Mouse (Mus musculus) cerebellum, postnatal 25 days (tissue): ENCODE measurements around the gene Fam3b.

ENCODE experiments used
- DNase-seq, 2 experiments: peaks; one replicate each; pipeline ENCODE4 v3.0.0; 2021; ENCODE audit warnings: mixed read lengths in 2 of 2

The Fam3b gene

DNA sequence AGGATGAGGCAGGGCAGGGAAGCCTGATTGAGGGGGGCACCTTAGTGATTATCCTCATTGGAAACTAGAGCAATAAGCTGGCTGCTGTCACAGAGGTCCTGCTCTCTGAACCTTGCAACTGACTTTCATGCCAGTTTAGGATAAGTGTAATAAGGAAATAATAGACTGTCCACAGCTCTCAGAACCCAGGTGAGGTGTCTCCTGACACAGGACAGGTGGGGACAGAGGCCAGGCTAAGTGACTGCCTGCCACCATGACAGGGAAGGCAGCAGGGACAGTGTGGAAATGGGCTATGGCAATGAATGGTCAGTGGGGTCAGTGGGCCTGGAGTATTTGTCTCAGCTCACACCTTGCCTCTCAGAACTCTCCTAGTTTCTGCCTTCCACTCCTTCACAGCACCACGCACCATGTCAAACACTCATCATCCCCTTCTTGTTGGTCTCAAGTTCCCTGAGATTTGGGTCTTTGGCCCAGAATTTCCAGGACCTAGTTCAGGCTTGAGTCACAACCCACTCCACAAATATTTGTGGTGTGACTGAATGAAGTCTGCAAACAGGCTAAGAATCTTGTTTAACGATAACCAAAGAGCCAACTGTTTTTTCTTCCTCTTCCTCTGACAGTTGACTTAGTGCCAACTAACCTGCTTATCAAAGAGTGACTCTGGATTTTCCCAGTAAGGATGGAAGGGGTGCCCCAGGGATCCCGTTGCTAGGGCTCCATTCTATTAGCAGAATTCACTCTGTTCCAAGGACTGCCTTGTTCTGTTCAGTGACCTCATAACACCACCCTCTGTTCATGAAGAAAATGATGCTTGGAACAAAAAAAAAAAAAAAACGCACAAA lies at the start of gene Fam3b:
Gene Fam3b (minus strand): TSS at position 718 of the 842 bp plus-strand sequence.
- no peak for DNase-seq

GRCm38 (mm10) chr16:97544340-97544739 lies 29.7 kb upstream of the Fam3b start:
- DNase-seq = no peak

GRCm38 (mm10) chr16:97536859-97537258 lies 22.2 kb upstream of the Fam3b start:
- no peak for DNase-seq

DNA sequence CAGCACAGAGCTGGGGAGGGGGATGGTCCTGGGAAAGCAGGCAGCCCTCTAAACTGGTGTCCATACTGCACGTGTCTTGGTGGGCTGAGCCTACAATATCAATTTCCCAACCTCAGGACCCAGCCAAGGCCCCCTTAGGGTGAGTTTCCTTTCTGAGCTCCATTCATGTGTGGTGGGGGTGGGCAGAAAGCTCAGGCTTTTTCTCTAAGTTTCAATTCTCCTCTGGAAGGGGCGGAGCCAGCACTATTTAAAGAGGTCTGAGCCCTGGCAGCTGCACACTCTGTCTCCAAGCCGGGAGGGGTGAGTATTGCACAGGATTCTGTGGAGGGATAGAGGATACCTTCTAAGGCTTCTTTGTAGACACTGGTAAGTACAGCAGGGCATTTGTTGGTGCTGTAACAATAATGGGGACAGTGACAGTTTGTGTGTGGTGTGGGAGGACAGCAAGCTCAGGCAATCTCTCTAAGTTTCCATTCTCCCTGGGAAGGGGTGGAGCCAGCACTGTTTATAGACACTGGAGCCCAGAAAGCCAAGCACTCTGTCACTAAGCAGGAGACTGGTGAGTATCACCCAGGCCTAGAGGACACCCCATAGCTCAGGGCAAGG lies 21.3 kb upstream of the Fam3b start:
- peak in 1 of 2 experiments; percentile 19 for DNase-seq

DNA sequence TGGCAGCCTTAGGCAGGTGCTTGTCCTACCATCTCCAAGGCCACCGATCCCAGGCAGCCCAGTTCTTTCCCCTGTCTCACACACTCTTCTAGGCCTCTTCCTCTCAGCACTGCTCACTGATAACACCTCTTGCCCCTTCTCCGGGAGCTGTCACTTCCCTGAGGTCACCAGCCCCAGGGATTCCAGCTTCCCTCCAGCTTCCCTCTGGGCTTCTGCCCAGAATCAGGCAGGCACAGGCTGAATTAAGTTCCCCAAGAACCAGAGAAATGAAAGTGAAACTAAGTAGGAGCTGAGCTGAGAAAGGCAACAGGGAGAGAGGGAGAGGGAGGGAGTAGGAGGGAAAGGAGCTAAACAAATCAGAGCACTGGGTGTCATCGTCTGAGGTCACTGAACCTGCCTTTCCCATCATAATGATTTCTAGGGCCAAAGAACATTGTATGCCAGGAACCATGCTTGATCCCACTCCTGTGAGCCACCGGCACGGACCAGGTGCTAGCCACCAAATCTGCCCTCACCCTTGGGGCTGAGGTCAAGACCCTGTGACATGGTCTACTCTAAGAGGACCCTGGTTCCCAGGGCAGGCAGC lies 20.4 kb upstream of the Fam3b start:
- peak; percentile 13 to 15 for DNase-seq

DNA sequence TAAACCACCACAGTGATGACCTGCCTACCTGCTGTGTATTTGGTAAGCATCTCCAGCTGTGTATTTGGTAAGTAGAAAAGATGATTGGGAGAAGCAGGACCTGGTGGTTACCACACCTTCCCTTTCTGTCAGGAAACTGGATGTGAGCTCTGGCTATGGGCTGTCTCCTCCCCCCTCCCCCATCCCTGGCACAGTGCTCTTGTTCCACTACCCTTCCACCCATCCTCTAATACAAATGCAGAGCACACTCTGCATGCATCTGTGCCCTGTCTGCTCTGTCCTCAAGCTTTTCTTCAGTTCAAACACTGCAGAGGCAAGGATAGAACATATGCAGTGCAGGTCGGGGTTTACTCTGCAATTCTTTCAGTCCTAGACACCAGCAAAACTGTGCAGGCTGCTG lies 19.8 kb upstream of the Fam3b start:
- peak in 1 of 2 experiments; percentile 18 for DNase-seq

DNA sequence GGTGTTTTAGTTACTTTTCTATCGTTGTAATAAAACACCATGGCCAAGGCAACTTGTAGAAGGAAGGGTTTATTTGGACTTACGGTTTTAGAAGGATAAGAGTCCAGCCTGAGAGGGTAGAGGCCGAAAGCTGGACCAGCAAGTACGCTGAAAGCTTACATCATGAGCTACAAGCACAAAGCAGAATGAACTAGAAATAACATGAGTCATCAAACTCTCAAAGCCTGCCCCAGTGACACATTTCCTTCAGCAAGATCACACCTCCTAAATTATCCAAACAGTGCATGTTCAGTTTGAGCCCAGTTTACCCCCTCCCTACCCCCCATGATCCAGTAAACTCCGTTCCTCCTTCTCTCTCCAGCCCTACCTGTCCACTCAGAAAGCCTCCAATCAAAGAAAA lies 19.1 kb upstream of the Fam3b start:
- no peak for DNase-seq

DNA sequence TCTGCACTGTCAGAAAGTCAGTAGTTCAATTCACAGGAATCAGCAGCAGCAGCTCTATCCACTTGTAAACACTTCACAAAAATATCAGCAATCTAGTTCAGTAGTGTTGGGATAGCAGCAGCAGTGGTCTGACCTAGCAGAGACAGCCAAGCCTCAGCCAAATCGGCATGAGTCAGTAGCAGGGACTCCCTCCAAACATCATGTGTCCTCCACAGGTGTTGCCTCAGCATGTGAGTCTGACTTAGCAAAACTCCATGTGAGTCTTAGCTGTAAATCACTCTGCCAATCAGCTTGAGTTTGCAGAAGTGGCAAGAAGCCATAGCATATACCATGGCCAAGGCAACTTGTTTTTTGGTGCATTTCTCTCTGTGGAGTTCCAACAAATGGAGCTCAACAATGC lies 18.5 kb upstream of the Fam3b start:
- no peak for DNase-seq

GRCm38 (mm10) chr16:97529241-97529640 lies 14.6 kb upstream of the Fam3b start:
- DNase-seq = no peak

GRCm38 (mm10) chr16:97523024-97523423 lies 8.4 kb upstream of the Fam3b start:
- DNase-seq = peak; percentile 46 to 65

GRCm38 (mm10) chr16:97521983-97522382 lies 7.4 kb upstream of the Fam3b start:
- DNase-seq = no peak

DNA sequence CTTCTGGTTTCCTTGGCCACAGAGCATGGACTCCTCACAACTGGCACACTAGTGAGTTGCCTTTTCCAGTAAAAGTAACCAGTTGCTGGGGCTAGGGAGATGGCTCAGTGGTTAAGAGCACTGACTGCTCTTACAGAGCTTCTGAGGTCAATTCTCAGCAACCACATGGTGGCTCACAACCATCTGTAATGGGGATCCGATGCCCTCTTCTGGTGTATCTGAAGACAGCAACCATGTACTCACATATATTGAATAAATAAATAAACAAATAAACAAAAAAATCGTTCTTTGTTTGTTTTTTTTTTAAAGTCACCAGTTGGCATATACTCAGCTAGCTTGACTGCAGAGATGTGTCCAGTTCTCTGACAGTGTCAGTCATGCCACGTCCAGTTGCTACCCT lies 1.7 kb upstream of the Fam3b start:
- no peak for DNase-seq

DNA sequence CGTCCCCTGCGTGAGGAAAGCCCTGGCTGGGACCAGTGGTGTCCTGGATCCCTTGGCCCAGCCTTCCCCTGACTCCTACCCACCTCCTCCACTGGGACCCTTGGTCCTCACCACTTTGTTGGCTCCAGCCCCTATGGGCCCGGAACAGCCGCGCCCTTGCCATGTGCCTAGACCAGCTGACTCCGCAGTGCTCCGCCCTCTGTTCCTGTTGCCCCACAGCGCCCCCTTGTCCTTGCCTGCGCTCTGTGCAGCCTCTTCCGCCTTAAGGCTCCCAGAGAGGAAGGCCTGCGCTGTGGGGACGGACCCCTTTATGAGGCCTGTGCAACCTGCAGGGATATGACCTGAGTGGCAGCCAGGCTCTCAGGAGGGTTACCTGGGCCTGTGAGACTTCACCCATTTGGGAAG lies 2.3 kb downstream of the Fam3b start:
- no peak for DNase-seq

GRCm38 (mm10) chr16:97511495-97511894 lies 3.1 kb downstream of the Fam3b start:
- no peak for DNase-seq

- DNase-seq = no peak
These were observed 3.8 kb downstream of the Fam3b start for GRCm38 (mm10) chr16:97510849-97511248.

DNA sequence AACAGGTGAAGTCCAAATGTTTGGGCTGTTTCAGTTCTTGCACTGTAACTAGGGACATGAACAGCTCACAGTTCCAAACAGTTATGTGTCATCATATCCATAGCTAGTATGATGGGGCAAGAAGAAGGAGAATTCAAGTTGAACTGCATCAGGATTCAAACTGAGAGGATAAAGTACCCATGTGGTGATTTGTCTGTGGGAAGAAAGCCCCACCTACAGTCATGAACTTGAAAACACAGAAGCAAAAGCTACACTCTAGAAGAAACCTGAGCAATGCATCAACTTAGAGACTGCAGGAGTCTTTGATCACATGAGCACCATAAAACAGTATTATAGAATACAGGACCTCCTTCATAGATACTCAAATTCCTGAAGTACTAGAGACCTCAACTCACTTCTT lies 6.8 kb downstream of the Fam3b start:
- no peak for DNase-seq

DNA sequence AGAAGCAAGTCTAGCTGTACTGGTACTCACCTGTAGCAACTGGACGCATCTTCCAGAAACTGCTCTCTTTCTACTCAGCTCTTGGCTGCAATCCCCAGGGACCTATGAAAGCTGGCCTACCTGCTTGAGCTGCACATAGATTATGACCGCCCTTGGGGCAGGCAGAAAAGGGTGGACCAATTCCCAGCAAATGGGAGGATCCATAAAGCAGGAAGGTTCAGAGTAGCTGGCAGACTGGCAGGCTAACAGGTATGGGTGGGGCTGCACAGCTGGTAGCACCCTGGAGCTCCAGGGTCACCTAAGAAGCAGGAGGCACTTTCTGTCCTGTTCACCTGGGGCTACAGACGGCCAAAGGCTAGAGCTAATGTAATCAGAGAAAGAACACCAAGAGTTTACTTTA lies 9.8 kb downstream of the Fam3b start:
- DNase-seq = no peak

DNA sequence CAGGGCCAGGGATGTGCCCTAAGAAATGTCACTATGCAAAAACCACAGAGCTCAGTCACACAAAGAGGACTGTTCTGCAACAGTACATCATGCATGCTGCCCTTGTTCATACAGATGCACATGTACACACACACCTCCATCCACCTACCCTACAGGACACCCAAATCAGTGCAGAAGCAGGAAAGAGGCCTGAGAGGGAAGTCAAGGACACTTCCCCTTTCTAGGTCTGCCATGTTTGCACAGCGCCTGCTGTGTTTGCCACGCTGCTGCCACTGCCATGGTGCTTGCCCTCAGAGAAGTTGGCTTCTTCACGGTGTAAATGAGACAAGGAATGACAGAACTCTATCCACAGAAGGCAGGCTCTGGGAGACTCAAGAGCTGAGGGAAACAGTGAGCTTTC lies 10.8 kb downstream of the Fam3b start:
- no peak for DNase-seq

DNA sequence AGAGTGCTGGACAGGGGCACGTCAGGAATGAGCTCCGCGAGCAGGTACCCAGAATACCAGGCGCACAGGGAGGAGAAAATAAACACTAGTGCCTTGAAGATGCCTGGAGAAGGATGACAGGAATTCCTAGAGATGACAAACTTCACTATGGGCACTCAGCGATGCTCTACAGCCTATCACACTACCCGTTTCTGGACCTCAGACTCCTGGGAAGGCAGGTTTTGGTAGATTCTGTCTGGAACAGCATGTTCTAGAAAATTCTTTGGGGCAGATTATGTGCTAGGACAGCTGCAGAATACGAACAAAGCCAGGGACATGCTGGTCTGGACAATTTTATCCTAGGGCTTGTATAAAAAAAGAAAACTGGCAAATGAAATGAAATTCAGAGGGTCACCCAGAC lies 13.7 kb downstream of the Fam3b start:
- DNase-seq = no peak

DNA sequence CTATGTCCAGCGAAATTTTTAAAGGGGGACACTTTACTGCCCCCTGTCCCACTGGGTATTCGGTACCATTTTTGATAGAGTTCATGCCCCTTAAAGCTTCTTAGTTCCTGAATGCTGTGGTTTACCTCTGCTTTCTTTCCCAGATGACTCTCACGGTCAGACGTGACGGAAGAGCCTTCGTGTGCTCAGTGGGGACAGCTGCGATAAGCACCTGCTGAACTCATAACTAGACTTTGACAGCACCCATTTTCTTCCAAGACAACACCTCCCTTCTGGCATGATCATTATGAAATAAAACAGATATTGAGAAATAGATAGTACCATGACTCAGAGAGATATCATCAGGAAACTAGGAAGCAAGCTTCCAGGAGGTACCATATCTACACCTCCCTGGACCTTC lies 15.2 kb downstream of the Fam3b start:
- DNase-seq = no peak

- DNase-seq = no peak
These were observed 16.5 kb downstream of the Fam3b start for GRCm38 (mm10) chr16:97498139-97498538.

GRCm38 (mm10) chr16:97497682-97498081 lies 16.9 kb downstream of the Fam3b start:
- DNase-seq = no peak

GRCm38 (mm10) chr16:97496026-97496425 lies 18.6 kb downstream of the Fam3b start:
- DNase-seq = no peak

DNA sequence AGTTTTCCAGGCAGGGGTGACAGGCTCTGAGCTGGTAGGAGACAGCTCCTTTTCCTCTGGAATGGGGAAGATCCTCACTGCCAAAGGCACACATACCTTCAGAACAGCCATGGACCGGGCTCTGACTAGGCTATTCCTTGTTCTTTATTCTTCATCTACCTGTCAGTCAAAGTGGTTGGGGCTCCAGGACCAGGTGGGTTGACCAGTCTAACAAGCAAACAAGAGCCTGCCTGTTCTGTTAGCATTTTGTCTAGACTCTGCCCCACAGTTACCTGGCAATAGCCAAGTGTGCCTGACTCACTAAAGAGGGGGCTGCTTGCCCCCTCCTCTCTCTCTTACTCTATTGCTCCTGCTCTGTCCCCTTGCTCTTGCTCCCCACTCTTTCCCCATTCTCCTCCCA lies 22.2 kb downstream of the Fam3b start:
- no peak for DNase-seq
